In genomic region chr17:75367486-75368155, GRCm38 (mm10) we compare ENCODE assay signal across 17 mouse cellular contexts.
DNase-seq lines count a peak whose midpoint lies in the region.
"Had no signal": no experiment of that assay in that cellular context is flagged by ENCODE, and none has a peak within 500 bp of the region (broad histone marks: within the 10 kb centered on the region; RNA-seq: fewer than 3 reads in every experiment).

No protein-coding gene starts in this region.

- peaks cover 49% of the 10 kb centered on the region for H3K36me3 ChIP-seq in heart, embryonic 10.5 days
- H3K36me3 ChIP-seq: G1E had no signal

- no peak overlapping the region for H3K27ac ChIP-seq in heart, embryonic 10.5 days

- H3K27me3 ChIP-seq in heart, embryonic 10.5 days (ENCODE audit: insufficient read depth, poor library complexity, severe bottlenecking): no peaks in the 10 kb centered on the region
- H3K27me3 ChIP-seq: CH12.LX, Patski had no signal

- no peaks in the 10 kb centered on the region for H3K4me1 ChIP-seq in heart, embryonic 10.5 days

- DNase-seq in heart, adult 11 months: peak; percentile 72
- DNase-seq in heart, adult 18-20 months: no peak
- peak; percentile 56 for DNase-seq in heart, embryonic 10.5 days (ENCODE audit: low spot score)
- DNase-seq in heart, postnatal 10 days: no peak
- DNase-seq: adrenal gland, adult 2 months; adrenal gland, adult 8-10 months; adrenal gland, postnatal 10 days; adrenal gland, postnatal 14 days; adrenal gland, postnatal 25 days; adrenal gland, postnatal 36 days; B cell, adult 2 months; cerebellum, adult 11 months; cerebellum, adult 11-12 months; cerebellum, adult 18-20 months had no signal

- no peak overlapping the region for H3K4me3 ChIP-seq in heart, embryonic 10.5 days

- WGBS in heart, embryonic 10.5 days: 93% methylated on average over 18 of the region's 18 CpGs

- intact Hi-C loops in heart, postnatal 10 days (cut with DNase I): loop anchor here (5.0 kb wide), 1 partner anchor 275 kb away; no protein-coding TSS in a partner anchor

- H3K9me3 ChIP-seq in heart, embryonic 10.5 days: no peaks in the 10 kb centered on the region

Comparison
In these comparisons a context has a peak if more than half of its experiments do, and no peak if none do; other contexts are left out.
1. DNase-seq: peak in heart, adult 11 months (single experiment) and heart, embryonic 10.5 days (single experiment); none in heart, adult 18-20 months (0 of 2) and heart, postnatal 10 days (0 of 2).